Mouse (Mus musculus): ENCODE data around the gene Mrpl46. TPM values are rescaled to one million over a fixed set of nuclear protein-coding genes. Genes with fewer than 3 reads are reported as not detected.

The Mrpl46 gene
- polyA plus RNA-seq, 1 experiment from 2014 or later, result 54.5 TPM

GRCm38 (mm10) chr7:78799730-78800496 lies 16.6 kb upstream of the Mrpl46 start:
- 82% methylated on average over 9 of the region's 9 CpGs for WGBS
- H3K36me3 ChIP-seq (ENCODE audit: control insufficient read depth, insufficient read depth, low read length), result no peaks in the 10 kb centered on the region
- H3K27me3 ChIP-seq (ENCODE audit: control insufficient read depth, insufficient read depth, low read depth, low read length), result no peaks in the 10 kb centered on the region
- peaks cover 4% of the 10 kb centered on the region; the same call in 1 of the 2 replicates for H3K4me1 ChIP-seq (ENCODE audit: control insufficient read depth, insufficient read depth, low read length)
- no peak overlapping the region for H3K27ac ChIP-seq (ENCODE audit: low read length)
- H3K4me2 ChIP-seq (ENCODE audit: low read length), result no peak overlapping the region
- no peak overlapping the region for H3K9ac ChIP-seq (ENCODE audit: low read depth, low read length)
- no peak for ATAC-seq
- no peaks in the 10 kb centered on the region for H3K9me3 ChIP-seq (replicated peaks; ENCODE audit: control insufficient read depth, low read length, poor library complexity, severe bottlenecking)
- H3K4me3 ChIP-seq (ENCODE audit: low read depth, low read length), result no peak overlapping the region

GRCm38 (mm10) chr7:78797843-78798455 lies 14.6 kb upstream of the Mrpl46 start:
- H3K4me3 ChIP-seq (ENCODE audit: low read depth, low read length), result no peak overlapping the region
- H3K4me1 ChIP-seq (ENCODE audit: control insufficient read depth, insufficient read depth, low read length), result peaks cover 4% of the 10 kb centered on the region; the same call in 1 of the 2 replicates
- H3K9ac ChIP-seq (ENCODE audit: low read depth, low read length), result no peak overlapping the region
- no peaks in the 10 kb centered on the region; the same call in 1 of the 2 replicates for H3K36me3 ChIP-seq (ENCODE audit: control insufficient read depth, insufficient read depth, low read length)
- H3K9me3 ChIP-seq (replicated peaks; ENCODE audit: control insufficient read depth, low read length, poor library complexity, severe bottlenecking), result no peaks in the 10 kb centered on the region
- no peak overlapping the region for H3K4me2 ChIP-seq (ENCODE audit: low read length)
- WGBS, result 35% methylated on average over 8 of the region's 9 CpGs
- no peak overlapping the region for H3K27ac ChIP-seq (ENCODE audit: low read length)
- no peaks in the 10 kb centered on the region for H3K27me3 ChIP-seq (ENCODE audit: control insufficient read depth, insufficient read depth, low read depth, low read length)
- no peak for ATAC-seq

DNA sequence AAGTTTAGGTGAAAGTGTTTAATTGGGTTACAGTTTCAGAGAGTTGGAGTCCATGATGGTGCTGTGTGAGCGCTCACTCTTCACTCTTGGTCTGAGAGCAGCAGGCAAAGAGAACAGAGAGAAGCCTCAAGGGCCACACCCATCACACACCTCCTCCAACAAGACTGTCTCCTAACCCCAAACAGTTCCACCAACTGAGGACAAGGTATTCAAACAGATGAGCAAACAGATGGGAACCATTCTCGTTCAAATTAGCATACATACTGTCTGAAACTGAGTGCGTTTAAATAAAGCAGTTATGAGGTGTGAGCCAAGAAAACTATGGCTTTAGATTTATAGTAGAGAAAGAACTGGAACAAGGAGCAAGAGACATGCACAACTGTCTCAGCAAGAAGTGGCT lies 13.3 kb upstream of the Mrpl46 start:
- H3K9ac ChIP-seq (ENCODE audit: low read depth, low read length), result no peak overlapping the region
- no peak overlapping the region for H3K4me3 ChIP-seq (ENCODE audit: low read depth, low read length)
- no peaks in the 10 kb centered on the region; the same call in 1 of the 2 replicates for H3K36me3 ChIP-seq (ENCODE audit: control insufficient read depth, insufficient read depth, low read length)
- no peak overlapping the region for H3K4me2 ChIP-seq (ENCODE audit: low read length)
- WGBS, result 93% methylated on average over 3 of the region's 3 CpGs
- ATAC-seq, result no peak
- H3K27me3 ChIP-seq (ENCODE audit: control insufficient read depth, insufficient read depth, low read depth, low read length), result no peaks in the 10 kb centered on the region
- H3K4me1 ChIP-seq (ENCODE audit: control insufficient read depth, insufficient read depth, low read length), result peaks cover 4% of the 10 kb centered on the region; the same call in 1 of the 2 replicates
- no peak overlapping the region for H3K27ac ChIP-seq (ENCODE audit: low read length)
- H3K9me3 ChIP-seq (replicated peaks; ENCODE audit: control insufficient read depth, low read length, poor library complexity, severe bottlenecking), result no peaks in the 10 kb centered on the region

- ATAC-seq, result no peak
- Histone ChIP-seq H3K27me3 (ENCODE audit: control insufficient read depth, insufficient read depth, low read depth, low read length) (no peaks in the 10 kb centered on the region), H3K4me3 (ENCODE audit: low read depth, low read length) (no peak overlapping the region), H3K4me1 (ENCODE audit: control insufficient read depth, insufficient read depth, low read length) (peaks cover 4% of the 10 kb centered on the region; the same call in 1 of the 2 replicates), H3K4me2 (ENCODE audit: low read length) (no peak overlapping the region), H3K9ac (ENCODE audit: low read depth, low read length) (no peak overlapping the region), H3K27ac (ENCODE audit: low read length) (no peak overlapping the region), H3K36me3 (ENCODE audit: control insufficient read depth, insufficient read depth, low read length) (peaks cover 9% of the 10 kb centered on the region), H3K9me3 (replicated peaks; ENCODE audit: control insufficient read depth, low read length, poor library complexity, severe bottlenecking) (no peaks in the 10 kb centered on the region)
- 80% methylated on average over 6 of the region's 6 CpGs for WGBS
These were observed 11.3 kb upstream of the Mrpl46 start for GRCm38 (mm10) chr7:78794571-78795092.

- Histone ChIP-seq H3K27ac (ENCODE audit: low read length) (no peak overlapping the region), H3K4me3 (ENCODE audit: low read depth, low read length) (no peak overlapping the region), H3K27me3 (ENCODE audit: control insufficient read depth, insufficient read depth, low read depth, low read length) (no peaks in the 10 kb centered on the region), H3K4me2 (ENCODE audit: low read length) (no peak overlapping the region), H3K4me1 (ENCODE audit: control insufficient read depth, insufficient read depth, low read length) (peaks cover 4% of the 10 kb centered on the region; the same call in 1 of the 2 replicates), H3K9ac (ENCODE audit: low read depth, low read length) (no peak overlapping the region), H3K9me3 (replicated peaks; ENCODE audit: control insufficient read depth, low read length, poor library complexity, severe bottlenecking) (no peaks in the 10 kb centered on the region), H3K36me3 (ENCODE audit: control insufficient read depth, insufficient read depth, low read length) (peaks cover 9% of the 10 kb centered on the region)
- ATAC-seq, result no peak
- WGBS, result 92% methylated on average over 13 of the region's 13 CpGs
These were observed 10.7 kb upstream of the Mrpl46 start for GRCm38 (mm10) chr7:78793895-78794570.

DNA sequence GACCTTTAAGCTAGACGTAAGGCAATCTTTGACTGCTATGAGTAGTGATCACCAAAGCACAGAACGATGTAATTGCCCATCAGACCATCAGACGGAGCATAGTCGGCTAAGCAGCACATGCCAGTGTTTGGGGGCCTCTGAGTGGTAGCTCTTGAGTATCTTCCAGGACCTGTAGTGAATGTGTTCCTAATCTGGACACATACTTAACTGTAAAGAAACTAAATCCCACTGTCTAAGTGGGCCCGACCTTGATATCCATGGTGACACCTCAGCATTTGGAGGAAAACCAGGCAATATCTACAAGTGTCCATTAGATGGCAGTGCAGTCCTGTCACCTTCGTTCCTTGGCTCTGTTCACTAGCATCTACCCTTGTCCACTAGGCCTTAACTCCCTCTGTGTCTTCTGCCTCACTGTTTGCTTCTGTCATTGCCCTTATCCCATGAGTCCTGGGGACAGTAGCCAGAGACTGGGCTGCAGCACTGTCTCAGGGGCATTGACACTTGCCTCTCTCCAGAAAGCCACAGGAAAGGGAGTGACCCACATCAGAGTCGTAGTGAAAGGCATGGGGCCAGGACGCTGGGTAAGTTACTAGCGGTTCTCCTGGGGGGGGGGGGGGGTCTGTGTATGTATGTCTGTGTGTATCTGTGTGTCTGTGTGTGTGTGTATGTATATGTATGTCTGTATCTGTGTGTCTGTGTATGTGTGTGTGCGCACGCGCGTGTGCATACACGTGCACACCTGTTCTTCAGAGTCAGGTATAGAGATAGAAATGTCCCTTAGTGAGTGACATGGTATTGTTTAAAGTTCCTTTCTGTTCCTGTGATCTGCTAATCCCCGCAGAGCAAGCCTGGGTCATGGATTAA lies 8.3 kb upstream of the Mrpl46 start:
- WGBS, result 84% methylated on average over 15 of the region's 15 CpGs
- peaks cover 9% of the 10 kb centered on the region for H3K36me3 ChIP-seq (ENCODE audit: control insufficient read depth, insufficient read depth, low read length)
- ATAC-seq, result peak; percentile 83

DNA sequence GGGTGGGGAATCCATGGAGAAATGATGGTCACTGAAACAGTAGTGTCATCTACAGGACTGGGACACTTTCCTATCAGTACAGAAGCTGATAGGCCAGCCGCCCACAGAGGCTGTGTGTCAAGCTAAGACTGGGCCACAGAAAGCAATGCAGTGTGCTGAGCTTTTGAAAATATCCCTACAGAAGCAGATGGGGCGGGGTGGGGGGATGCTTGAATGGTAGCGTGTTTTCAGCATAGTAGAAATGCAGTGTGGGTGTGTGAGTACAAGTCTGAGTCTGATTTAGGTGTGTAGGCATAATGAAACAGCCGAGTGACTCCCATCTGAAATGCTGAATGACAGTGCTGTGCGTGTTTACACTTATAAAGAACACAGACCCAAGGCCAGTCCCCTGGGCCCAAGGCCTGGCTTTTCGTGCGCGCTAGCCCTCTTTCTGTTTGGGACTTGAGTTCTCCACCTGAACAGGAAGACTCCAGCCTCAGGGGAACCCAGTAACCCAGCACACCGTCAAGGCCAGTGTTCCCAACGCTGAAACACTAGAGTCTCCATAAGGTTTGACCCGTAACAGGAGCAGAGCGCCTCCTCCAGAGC lies 4.6 kb upstream of the Mrpl46 start:
- WGBS, result 91% methylated on average over 12 of the region's 12 CpGs
- H3K27ac ChIP-seq (ENCODE audit: low read length), result no peak overlapping the region
- ATAC-seq, result no peak
- no peaks in the 10 kb centered on the region for H3K27me3 ChIP-seq (ENCODE audit: control insufficient read depth, insufficient read depth, low read depth, low read length)
- peaks cover 9% of the 10 kb centered on the region for H3K36me3 ChIP-seq (ENCODE audit: control insufficient read depth, insufficient read depth, low read length)
- H3K4me3 ChIP-seq (ENCODE audit: low read depth, low read length), result no peak overlapping the region
- peaks cover 13% of the 10 kb centered on the region for H3K4me1 ChIP-seq (ENCODE audit: control insufficient read depth, insufficient read depth, low read length)
- H3K9ac ChIP-seq (ENCODE audit: low read depth, low read length), result no peak overlapping the region
- no peaks in the 10 kb centered on the region for H3K9me3 ChIP-seq (replicated peaks; ENCODE audit: control insufficient read depth, low read length, poor library complexity, severe bottlenecking)
- no peak overlapping the region for H3K4me2 ChIP-seq (ENCODE audit: low read length)

More for the DNA sequence above, 8.3 kb upstream of the Mrpl46 start:
- Histone ChIP-seq H3K27me3 (ENCODE audit: control insufficient read depth, insufficient read depth, low read depth, low read length) (no peaks in the 10 kb centered on the region), H3K9ac (ENCODE audit: low read depth, low read length) (no peak overlapping the region), H3K4me1 (ENCODE audit: control insufficient read depth, insufficient read depth, low read length) (no peaks in the 10 kb centered on the region), H3K27ac (ENCODE audit: low read length) (no peak overlapping the region), H3K9me3 (replicated peaks; ENCODE audit: control insufficient read depth, low read length, poor library complexity, severe bottlenecking) (no peaks in the 10 kb centered on the region), H3K4me3 (ENCODE audit: low read depth, low read length) (no peak overlapping the region), H3K4me2 (ENCODE audit: low read length) (no peak overlapping the region)

- Histone ChIP-seq H3K27ac (ENCODE audit: low read length) (no peak overlapping the region), H3K9me3 (replicated peaks; ENCODE audit: control insufficient read depth, low read length, poor library complexity, severe bottlenecking) (no peaks in the 10 kb centered on the region), H3K4me1 (ENCODE audit: control insufficient read depth, insufficient read depth, low read length) (peaks cover 23% of the 10 kb centered on the region), H3K4me3 (ENCODE audit: low read depth, low read length) (no peak overlapping the region), H3K9ac (ENCODE audit: low read depth, low read length) (no peak overlapping the region), H3K27me3 (ENCODE audit: control insufficient read depth, insufficient read depth, low read depth, low read length) (no peaks in the 10 kb centered on the region), H3K36me3 (ENCODE audit: control insufficient read depth, insufficient read depth, low read length) (peaks cover 10% of the 10 kb centered on the region; the same call in 1 of the 2 replicates), H3K4me2 (ENCODE audit: low read length) (no peak overlapping the region)
- ATAC-seq, result no peak
- WGBS, result 72% methylated on average over 5 of the region's 5 CpGs
These were observed 2.6 kb upstream of the Mrpl46 start for GRCm38 (mm10) chr7:78785906-78786305.

All from midbrain, embryonic 16.5 days (tissue).